Mouse (Mus musculus) inflammation-experienced regulatory T-cells (primary cell): ENCODE data around the gene Ddah1. TPM values are rescaled to one million over a fixed set of nuclear protein-coding genes. Genes with fewer than 3 reads are reported as not detected.

Experiments
- polyA plus RNA-seq, 2 experiments: library from polyadenylated mRNA; unstranded; fragments of 100-300 nt; shearing (Covaris generic); gene quantifications; one replicate each; pipeline ENCODE4 v1.2.1; 2017

Ddah1 gene
- 1 to 10 TPM in 1 of 2 experiments, under 1 TPM in 1; 0.36 to 1.1 TPM for polyA plus RNA-seq

GRCm38 (mm10) chr3:145758561-145759378 is at the start of gene Ddah1:
Gene Ddah1, plus strand, starts transcription at chr3:145758675.

GRCm38 (mm10) chr3:145922019-145922854 is 163.8 kb downstream of the Ddah1 start, which contains the start of gene Bcl10:
Gene Bcl10, plus strand, starts transcription at chr3:145922804.

GRCm38 (mm10) chr3:145937505-145938404 is 179.3 kb downstream of the Ddah1 start, which contains the start of gene 2410004B18Rik:
Gene 2410004B18Rik, plus strand, starts transcription at chr3:145938014.

Other genes with a start within 250 kb of the Ddah1 start
- 10 to 100 TPM; 35.2 to 43.3 TPM for gene Znhit6, start 182.5 kb upstream of the Ddah1 start, polyA plus RNA-seq
- not detected for gene Ccn1, start 108.7 kb upstream of the Ddah1 start, polyA plus RNA-seq
- 10 to 100 TPM; 89.5 to 92.8 TPM for gene Bcl10, start 164.1 kb downstream of the Ddah1 start, polyA plus RNA-seq
- gene 2410004B18Rik, start 179.3 kb downstream of the Ddah1 start, polyA plus RNA-seq = 10 to 100 TPM; 56.8 to 72.4 TPM
- 1 to 10 TPM in 1 of 2 experiments, under 1 TPM in 1; 0.82 to 2.5 TPM for gene Syde2, start 229.2 kb downstream of the Ddah1 start, polyA plus RNA-seq